Mouse (Mus musculus): Measurements from ENCODE around the gene Nfkb1.
A peak's percentile ranks its signal among the peaks of the same experiment; 100 is the strongest.

The Nfkb1 gene

DNA sequence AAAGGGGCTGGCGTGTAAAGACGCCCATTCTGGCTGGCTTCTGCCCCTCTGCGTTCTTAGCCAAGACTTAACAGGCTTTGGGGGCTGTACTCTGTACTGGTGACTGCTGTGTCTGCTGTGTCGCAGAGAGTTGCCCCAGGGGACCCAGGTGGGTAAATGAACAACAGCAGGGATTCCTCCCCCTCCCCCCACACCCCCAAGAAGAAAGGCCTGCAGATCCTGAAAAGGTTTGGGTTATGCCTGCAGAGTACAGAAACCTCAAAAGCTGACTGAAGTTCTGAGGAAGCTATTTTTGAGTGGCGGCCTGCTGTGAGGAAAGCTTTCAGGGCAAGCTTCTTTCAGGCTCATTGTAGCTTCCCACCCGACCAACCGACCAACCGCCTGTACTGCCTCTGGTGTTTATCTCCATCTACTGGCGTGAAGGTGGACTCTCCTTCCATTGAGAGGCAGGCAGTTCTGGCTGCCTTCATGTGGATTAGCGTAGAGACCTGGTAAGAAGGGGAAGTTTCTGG, 109.7 kb downstream of the Nfkb1 start:
- no peak for DNase-seq

DNA sequence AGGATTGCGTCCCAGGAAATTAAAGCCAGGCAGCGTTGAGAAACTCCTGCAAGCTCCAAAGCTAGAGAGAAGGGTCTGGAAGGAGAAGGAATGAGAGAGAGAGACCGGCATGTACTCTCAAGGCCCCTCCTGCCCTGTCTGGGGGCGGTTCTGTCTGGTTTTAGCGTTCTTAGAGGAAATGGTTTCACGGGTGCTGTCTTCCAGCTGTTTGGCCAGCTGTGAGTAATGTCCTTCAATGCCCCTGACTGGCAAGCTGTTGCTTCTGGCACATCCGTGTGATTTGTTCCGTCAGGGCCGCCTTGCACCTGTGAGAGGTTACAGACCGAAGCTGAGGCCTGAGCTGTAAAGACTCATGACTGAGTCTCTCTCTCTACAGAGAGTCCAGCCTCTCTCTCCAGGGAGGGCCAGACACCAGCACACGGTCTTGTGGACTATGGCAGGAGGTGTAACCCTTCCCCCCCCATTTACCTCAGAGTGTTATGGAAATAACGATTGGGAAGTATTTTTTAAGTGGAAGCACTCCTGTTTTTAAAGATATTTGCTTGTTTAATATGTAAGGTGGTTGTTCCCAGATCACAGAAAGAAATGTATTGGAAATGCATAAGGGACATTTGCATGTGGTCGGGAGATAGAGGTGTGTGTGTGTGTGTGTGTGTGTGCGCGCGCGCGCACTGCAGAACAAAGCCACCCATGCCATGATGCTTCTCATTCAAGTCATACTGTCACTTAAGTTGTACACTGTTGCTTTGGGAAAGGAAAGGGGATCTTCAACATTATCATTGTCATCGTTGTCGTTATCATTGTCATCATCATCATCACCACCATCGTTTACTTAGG, 110.7 kb downstream of the Nfkb1 start:
- DNase-seq = peak in 1 of 2 experiments; percentile 54

DNA sequence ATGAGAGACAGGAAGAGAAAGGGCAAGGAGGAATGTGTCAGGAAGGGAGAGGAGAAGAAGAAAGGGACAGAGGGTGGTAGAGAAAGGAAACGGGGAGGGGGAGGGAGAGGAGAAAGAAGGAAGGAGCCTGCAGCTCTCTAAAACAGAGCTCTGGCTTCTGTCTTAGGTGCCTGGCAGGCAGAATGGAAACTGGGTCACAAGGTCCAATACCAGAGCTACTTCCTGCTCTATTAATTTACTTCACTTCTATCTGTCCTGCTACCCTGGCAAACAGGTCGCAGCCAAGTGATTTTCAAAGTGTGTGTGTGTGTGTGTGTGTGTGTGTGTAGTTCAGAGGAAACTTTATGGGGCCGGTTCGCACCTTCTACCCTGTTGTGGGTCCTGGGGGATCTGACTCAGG, 112.2 kb downstream of the Nfkb1 start:
- DNase-seq = no peak

DNA sequence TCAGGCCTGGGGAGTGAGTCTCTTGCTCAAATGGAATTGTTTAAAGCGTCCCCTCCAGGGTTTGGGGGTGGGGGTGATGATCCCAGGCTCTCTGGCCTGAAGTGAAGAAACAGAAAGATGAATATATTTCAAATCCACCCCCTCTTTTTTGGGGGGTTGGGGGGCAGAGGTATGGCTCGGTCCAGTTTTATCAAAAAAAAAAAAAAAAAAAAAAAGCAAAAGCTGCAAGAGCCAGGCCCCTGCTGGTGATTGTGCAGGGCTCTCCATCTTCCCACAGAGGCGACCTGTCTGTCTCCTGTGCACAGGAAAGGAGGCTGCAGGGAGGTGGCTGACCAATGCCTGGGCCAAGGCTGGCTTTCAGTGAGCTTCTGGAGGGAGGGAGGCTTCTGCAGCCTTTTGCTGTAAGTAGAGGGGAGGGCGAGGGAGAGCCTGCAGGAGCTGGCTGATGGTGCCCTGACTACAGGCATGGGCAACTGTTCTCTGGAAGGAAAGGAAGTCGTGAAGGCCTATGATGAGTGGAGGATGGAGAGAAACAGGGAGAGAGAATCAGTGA, 112.7 kb downstream of the Nfkb1 start:
- no peak for DNase-seq

DNA sequence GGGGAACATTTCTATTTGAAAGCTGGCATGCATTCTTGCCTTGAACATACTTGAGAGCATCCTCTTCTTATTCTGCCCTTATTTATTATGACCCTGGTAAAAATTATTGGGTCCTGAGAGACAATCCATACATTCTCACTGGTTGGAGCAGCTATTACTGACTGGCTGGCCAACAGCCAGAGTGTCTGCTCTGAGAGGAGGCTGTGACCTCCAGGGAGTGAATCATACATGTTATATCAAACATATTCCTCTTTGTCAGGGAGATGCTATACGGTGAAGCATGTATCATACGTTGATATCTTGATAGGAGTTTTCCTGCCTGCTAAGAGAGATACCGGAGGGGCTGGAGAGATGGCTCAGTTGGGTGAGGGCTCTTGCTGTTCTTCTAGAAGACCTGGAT, 116.2 kb downstream of the Nfkb1 start:
- DNase-seq = no peak

DNA sequence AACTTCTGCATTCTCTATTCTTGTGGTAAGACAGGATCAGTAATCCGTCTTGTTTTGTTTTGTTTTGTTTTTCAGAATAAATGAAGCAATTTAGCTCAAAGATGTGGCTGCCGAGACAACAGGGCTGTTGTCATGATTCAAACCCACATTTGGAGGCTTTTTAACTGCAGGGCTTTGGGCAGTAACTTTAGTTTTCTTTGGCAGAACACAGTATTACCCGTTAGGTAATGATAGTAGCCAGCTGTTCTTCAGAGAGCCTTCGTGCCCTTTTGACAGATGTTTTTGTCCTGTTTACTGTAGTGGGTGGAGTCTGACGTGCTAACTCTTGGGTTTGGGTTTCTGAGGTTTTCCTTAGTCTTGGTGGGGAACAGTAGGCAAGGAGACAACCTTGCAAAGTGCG, 118.3 kb downstream of the Nfkb1 start:
- DNase-seq = peak in 1 of 2 experiments; percentile 26

DNA sequence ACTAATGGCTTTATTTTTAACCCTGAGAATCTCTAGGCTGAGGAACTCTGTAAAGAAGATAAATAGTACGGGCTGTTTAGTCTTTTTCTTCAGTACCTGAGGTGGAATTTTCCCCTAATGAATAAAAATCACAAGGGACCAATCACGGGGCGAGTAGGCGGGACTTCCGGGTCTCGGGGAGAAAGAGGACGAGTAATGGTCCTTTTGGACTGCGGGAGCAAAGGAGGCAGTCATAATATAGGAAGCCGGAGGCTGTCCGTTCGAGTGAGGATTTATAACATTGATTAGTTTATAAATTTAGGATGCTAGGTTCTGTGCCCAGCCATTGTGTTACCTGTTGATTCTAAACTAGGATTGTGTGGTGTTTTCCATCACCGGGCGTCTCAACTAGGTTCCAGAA, 119.8 kb downstream of the Nfkb1 start:
- no peak for DNase-seq

DNA sequence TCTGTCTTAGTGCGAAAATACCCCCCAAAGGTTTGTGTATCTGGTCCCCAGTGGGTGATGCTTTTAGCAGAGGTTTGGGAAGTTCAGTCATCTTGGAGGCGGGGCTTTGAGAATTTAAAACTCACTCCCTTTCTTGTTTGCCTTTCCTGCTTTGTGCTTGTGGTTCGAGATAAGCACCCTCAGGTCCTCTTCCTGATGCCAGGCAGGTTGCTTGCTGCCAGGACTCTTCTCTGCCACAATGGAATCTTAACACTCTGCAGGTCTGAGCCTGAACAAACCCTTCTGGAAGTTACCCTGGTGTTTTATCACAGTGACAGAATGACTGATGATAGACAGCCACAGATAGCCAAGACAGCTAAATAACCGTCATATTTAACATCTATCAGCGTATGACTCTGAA, 122.7 kb downstream of the Nfkb1 start:
- no peak for DNase-seq

DNA sequence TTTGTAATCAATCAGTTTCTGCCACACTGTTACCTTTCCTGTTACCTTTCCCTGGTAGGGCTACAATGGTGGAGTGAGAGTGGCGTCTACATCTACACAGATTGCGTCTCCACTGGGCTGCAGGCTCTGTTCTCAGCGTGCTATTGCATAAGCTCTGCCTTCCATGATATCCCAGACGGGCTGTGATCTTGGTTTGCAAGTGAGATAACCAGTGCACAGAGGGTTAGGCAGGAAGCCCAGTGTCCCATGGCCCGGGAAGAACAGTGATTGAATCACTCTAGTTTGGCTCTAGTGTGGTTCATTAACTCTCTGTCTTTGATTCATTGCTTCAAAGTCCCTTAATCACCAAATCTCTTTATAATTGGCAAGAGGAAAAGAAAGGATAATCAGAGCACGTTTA, 123.5 kb downstream of the Nfkb1 start:
- DNase-seq = no peak

DNA sequence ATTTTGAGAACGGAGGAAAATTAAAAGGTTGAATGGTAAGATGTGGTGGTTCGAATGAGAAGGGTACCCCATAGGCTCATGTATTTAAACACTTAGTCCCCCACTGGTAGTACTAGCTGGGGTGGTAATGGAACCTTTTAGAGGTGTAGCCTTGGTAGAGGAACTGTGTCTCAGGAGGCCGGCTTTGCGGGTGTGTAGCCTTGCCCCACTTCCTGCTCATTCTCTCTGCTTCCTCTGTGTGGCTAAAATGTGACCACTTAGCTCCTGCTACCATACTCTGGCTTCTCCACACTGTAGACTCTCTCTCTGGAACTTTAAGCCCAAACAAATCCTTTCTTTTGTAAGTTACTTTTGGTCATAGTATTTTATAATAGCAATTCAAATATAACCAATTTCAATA, 126.0 kb downstream of the Nfkb1 start:
- DNase-seq = no peak

DNA sequence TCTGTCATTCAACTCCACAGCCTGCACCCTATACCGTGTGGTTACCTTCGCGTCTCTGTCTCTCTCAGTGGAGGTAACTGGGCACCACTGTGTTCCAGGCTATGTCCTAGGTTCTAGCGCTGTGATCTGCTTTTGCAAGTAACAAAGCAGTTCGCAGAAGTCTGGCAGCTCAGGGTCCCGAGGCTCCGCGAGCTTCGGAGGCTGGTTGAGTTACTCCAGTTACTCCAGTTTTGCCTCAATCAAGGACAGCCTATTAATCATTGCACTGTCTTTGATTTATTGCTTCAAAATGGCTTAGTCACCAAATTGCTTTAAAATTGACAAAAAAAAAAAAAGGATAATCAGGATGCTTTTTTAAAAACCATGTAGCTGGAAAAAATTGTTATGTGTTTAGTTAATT, 126.6 kb downstream of the Nfkb1 start:
- DNase-seq = no peak

DNA sequence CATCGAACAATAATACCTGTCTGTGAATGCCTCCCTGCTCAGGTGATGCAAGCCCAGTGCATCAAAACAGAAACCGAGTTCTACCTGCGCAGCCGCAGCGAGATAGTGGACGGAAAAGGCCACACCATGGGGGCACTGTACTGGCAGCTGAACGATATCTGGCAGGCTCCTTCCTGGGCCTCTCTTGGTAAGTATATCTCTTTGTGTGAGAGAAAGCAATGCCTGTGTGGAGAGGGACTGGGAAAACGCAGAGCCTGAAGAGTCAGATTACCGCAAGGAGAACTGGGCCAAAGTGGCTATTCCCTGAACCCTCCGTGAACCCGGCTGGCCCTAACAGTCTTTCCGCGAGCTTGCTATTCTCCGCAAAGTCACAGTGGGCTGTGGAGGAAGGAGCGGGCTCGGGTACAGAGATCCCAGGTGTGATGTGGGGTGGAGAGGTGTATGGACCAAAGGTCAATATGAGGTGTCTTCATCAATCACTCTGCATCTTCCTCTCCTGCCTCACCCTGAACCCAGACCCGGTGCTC, 128.1 kb downstream of the Nfkb1 start:
- DNase-seq = no peak

DNA sequence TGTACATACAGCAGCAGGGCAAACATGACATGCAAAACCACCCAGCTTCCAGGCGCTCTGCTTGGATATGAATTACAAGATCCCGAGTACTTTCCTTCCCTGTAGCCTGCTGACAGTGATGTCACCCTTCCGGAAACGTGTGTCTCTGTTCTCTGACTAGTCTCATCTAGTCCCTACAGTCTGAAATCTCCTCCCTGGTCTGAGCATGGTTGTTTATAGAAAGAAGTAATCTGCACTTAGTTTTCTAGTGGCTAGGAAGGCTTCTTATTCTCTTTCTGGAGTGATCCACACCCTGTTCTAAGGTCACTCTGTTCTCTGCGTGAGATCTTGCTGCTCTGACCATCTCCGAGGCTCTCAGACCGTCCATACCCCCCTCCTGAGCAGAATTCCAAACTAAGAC, 129.3 kb downstream of the Nfkb1 start:
- DNase-seq = no peak

DNA sequence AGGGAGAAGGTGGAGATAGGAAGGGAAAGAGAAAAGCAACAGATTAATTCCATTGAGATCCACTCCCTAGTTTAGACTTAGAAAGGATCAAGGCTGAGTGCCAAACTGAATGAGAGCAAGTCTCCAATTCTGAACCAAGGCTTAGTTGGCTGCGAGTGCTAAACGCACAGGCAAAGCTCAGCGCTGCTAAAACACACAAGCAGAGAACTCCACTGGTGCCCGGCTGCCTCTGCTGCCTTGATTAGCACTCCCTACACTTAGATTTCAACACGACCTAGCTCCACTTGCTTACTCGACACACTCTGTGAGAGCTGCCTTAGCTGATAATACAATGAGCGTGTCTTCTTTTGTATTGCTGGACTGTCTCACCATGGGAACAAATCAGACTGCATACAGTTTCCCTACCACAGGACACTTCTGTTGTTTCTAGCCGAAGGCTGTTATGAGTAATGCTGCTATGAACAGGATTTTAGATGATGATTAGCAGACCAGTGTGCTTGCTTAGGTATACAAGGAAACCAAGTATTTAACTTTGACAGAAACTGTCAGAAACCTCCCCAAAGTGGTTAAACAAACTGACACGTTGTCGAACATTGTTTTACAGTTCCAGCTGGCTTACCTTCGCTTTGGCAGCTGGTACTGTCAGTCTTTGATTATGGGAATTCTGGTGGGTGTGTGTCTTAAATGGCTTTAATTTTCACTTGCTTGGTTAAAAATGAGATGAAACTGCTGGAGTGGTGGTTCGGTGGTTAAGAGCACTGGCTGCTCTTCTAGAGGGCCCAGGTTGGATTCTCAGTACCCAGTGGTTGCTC, 134.3 kb downstream of the Nfkb1 start:
- no peak for DNase-seq

DNA sequence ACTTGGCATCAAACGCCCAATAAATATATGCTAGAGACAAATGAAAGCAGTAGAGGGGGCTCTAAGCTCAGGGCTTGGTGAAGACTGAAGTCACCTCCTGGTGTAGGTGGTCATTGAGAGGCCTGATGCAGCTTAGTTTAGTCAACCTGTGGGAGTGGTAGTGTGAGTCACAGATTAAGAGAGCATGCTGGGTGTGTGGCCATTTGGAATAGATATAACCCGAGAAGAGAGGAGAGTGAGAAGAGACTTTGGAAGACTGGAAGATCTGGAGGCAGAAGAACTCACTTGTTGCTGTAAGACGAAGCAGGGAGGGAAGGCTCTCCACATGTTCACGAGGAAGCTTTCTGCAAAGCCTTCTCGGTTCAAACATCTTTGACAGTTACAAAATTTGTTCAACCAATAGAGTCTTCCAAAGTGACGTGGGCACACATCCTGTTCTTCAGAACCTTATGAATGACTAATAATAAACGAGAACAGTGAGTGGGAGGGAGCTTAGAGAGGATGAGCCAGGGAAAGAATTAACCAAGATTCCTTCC, 135.2 kb downstream of the Nfkb1 start:
- no peak for DNase-seq

DNA sequence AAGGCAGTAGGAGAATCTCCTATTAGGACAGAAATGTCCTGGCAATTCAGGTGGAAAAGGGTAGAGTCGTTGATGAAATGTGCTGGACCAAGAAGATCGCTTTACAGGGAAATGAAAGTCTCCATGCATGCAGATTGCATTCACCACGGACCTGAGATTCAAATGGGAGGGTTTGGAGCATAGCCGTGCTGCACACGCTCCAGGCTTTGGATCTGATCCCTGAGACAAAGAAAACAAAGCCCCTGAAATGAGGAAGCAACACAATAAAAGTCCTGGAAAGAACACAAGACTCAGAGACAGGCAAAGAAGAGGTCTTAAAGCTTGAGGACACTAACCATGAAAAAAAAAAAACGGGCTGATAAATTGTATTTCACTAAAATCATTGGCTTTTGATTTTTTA, 136.2 kb downstream of the Nfkb1 start:
- DNase-seq = no peak

DNA sequence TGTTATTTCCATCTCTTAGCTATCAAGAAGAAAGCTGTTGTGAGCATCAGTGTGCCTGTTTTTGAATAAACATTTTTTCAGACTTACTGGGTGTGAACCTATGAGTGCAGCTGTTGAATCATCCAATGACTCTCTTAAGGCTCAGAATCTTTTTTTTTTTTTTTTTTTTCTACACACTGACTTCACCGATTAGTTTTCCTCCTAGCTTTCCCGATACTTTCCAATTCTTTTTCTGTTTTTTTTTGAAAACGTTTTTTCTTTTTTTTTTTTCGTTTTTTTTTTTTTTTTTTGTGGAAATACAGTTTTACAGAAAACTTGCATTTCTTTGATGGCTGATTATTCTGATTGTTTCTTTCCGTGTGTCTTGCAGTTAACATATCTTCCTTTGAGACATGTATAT, 138.5 kb downstream of the Nfkb1 start:
- DNase-seq = no peak

DNA sequence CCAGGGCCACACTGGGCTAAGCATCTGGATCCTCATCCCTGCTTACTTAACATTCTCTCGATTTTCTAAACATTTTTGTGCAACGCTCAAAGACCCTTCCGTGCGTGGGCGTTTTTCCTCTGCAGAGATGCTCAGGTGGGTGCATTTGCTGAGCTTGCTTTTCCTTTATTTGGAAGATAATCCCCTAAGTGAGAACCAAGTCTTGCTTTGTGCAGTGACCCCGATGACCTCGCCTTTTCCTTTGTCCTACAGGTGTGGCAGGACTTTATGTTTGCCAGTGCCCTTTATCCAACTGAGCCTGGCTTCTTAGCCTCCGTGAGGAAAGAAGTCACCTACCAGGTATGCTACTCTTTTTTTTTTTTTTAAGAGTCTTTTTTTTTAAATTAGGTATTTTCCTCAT, 144.0 kb downstream of the Nfkb1 start:
- DNase-seq = no peak

DNA sequence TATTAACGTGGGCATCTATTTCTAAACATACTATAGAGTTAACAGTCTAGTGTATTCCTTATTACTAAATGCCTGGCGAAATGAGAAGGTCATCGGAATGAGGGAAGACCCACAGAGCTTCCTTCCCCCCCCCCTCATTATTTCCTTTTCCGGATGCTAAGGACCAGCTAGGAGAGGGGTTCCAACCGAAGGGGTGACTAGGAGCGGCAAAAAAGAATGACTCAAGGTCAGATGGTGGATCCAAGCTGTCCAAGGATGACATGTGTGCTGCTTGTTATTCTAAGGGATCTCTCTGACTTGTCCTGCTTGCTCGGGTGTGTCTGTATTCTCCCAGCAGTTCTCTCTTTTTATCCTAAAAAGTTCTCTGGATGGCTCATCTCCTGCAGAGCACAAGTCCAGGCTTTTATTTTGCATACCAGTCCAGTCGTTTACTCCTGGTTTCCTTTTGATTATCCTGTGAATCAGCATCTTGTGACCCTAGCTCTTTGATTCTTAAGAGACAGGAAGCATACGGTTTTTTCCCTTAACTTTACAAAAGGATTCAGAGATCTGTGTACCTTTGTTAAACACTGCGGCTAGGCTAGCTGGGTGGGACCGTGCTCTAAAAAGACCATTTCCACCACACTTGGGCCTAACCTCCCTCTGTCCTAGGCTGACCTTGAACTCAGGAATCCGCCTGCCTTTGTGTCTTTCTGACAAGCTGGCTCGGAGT, 145.0 kb downstream of the Nfkb1 start:
- no peak for DNase-seq
